Mouse (Mus musculus): ENCODE results near the gene Mylk2. TPM values are rescaled to one million over a fixed set of nuclear protein-coding genes. Genes with fewer than 3 reads are reported as not detected.

The Mylk2 gene
- polyA plus RNA-seq, 1 experiment from 2014 or later: 0.08 TPM

- peaks cover 28% of the 10 kb centered on the region for H3K4me1 ChIP-seq
- H3K4me2 ChIP-seq: no peak overlapping the region
- no peaks in the 10 kb centered on the region for H3K9me3 ChIP-seq
- H3K27ac ChIP-seq: peak overlapping the region; percentile 21
- no peaks in the 10 kb centered on the region for H3K36me3 ChIP-seq
- H3K9ac ChIP-seq: no peak overlapping the region
- H3K4me3 ChIP-seq (replicated peaks): no peak overlapping the region
- ATAC-seq (ENCODE audit: insufficient read depth, low FRiP score, low read depth): no peak
- H3K27me3 ChIP-seq (replicated peaks): 0 out of 2 replicates have a peak, but pooled peaks cover 8% of the 10 kb centered on the region
- WGBS: 18% methylated on average over 2 of the region's 2 CpGs
Measured at GRCm38 (mm10) chr2:152930276-152930675, 19.1 kb downstream of the Mylk2 start.

DNA sequence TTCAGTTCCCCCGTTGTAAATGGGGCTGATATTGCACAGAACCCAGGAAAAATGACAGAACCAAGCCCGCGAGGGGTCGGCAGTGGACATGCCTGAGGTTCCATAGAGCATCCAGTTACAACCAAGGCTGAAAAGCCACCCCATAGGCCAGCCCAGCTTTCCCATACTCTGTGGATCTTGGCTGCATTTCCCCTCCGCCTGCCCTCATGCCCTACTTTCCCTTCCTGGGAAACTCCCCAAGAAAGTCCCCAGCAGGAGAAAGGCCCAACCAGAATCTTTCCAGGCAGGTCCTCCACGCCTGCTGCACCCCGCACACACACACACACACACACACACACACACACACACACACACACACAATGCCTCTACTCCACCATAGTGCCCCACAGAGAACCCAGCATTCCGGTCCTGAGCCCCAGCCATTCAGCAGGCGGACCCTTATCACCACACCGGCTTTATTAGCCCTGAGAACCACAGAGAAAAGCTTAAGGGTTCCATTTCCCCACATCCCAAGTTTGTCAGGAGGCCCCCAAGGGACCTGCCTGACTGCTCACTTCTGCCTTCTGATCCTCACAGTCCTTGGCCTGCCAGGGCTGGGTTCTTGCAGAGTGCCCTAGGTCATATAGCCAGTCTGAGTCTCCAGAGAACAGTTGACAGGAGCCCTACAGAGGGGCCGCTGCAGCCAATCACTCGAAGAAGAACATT is 20.5 kb downstream of the Mylk2 start:
- H3K4me3 ChIP-seq (replicated peaks): no peak overlapping the region
- no peak overlapping the region for H3K27ac ChIP-seq
- 0 out of 2 replicates have a peak, but pooled peaks cover 8% of the 10 kb centered on the region for H3K27me3 ChIP-seq (replicated peaks)
- ATAC-seq (ENCODE audit: insufficient read depth, low FRiP score, low read depth): no peak
- no peaks in the 10 kb centered on the region for H3K9me3 ChIP-seq
- no peak overlapping the region for H3K9ac ChIP-seq
- H3K4me2 ChIP-seq: no peak overlapping the region
- H3K36me3 ChIP-seq: no peaks in the 10 kb centered on the region
- WGBS: 63% methylated on average over 12 of the region's 12 CpGs
- H3K4me1 ChIP-seq: peaks cover 18% of the 10 kb centered on the region; the same call in 1 of the 2 replicates

DNA sequence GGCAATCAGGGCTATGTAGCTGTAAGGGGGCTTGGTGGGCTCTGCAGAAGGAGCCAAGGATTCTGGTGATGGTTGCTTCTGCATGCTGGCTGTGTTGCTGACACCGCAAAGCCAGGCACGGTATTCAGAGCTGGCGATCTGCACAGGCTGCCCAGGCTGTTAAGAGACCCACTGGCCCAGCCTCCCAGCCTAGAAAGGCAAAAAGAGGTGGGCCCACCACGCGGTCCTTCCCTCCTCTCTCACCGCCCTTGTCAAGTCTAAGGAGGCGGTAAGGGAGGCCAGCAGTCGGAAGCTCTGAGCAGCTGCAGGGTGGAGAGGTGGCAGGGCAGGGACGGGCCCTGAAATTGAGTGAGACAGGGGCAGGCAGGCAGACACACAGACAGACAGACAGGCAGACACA is 21.9 kb downstream of the Mylk2 start, which contains the start of gene Foxs1:
Gene Foxs1, minus strand, starts transcription at position 161 of the 400 bp plus-strand sequence.
- Histone ChIP-seq H3K36me3 (no peaks in the 10 kb centered on the region), H3K4me2 (peak within 1 kb of the TSS; percentile 16; the same call in 1 of the 2 replicates), H3K9me3 (no peaks in the 10 kb centered on the region), H3K9ac (no peak within 1 kb of the TSS), H3K27ac (no peak within 1 kb of the TSS), H3K4me3 (replicated peaks) (0 out of 2 replicates have a peak within 1 kb of the TSS, but pooled peaks have one; percentile 6), H3K4me1 (peaks cover 17% of the 10 kb centered on the region; the same call in 1 of the 2 replicates), H3K27me3 (replicated peaks) (0 out of 2 replicates have a peak, but pooled peaks cover 8% of the 10 kb centered on the region)
- 0 out of 2 replicates have a peak, but pooled peaks have one; percentile 21 for ATAC-seq (ENCODE audit: insufficient read depth, low FRiP score, low read depth)
- WGBS: 22% methylated on average over 9 of the region's 9 CpGs

- H3K9me3 ChIP-seq: no peaks in the 10 kb centered on the region
- peaks cover 17% of the 10 kb centered on the region; the same call in 1 of the 2 replicates for H3K4me1 ChIP-seq
- 0 out of 2 replicates have a peak, but pooled peaks cover 8% of the 10 kb centered on the region for H3K27me3 ChIP-seq (replicated peaks)
- ATAC-seq (ENCODE audit: insufficient read depth, low FRiP score, low read depth): 0 out of 2 replicates have a peak, but pooled peaks have one; percentile 29
- no peaks in the 10 kb centered on the region for H3K36me3 ChIP-seq
- no peak overlapping the region for H3K4me2 ChIP-seq
- WGBS: 39% methylated on average over 5 of the region's 5 CpGs
- no peak overlapping the region for H3K27ac ChIP-seq
- H3K4me3 ChIP-seq (replicated peaks): no peak overlapping the region
- H3K9ac ChIP-seq: no peak overlapping the region
Measured at GRCm38 (mm10) chr2:152933614-152934013, 22.5 kb downstream of the Mylk2 start.

DNA sequence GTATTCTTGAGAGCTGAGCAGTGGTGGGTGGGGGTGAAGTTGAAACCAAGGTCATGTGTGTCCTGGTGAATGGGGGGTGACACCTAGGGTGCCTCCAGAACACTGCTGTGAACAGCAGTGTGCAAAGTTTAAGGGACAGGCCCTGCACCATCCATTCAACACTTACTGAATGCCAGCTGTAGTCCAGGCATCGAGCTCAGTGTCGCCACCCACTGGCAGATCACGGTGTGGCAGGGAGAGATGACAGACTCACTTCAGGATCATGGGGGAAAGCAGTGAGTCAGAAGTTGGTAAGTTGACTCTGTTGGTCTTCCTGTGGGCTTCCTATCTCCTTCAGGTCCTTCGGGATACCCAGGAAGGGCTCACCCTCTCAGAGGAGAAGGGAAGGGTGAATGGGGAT is 28.7 kb downstream of the Mylk2 start:
- no peak overlapping the region for H3K27ac ChIP-seq
- no peak overlapping the region for H3K4me3 ChIP-seq (replicated peaks)
- no peak overlapping the region for H3K4me2 ChIP-seq
- 13% methylated on average over 4 of the region's 4 CpGs for WGBS
- H3K36me3 ChIP-seq: no peaks in the 10 kb centered on the region
- no peak overlapping the region for H3K9ac ChIP-seq
- peaks cover 54% of the 10 kb centered on the region for H3K27me3 ChIP-seq (replicated peaks)
- no peak for ATAC-seq (ENCODE audit: insufficient read depth, low FRiP score, low read depth)
- H3K9me3 ChIP-seq: no peaks in the 10 kb centered on the region
- H3K4me1 ChIP-seq: peaks cover 12% of the 10 kb centered on the region

- no peaks in the 10 kb centered on the region for H3K36me3 ChIP-seq
- WGBS: 72% methylated on average over 6 of the region's 6 CpGs
- peaks cover 12% of the 10 kb centered on the region for H3K4me1 ChIP-seq
- ATAC-seq (ENCODE audit: insufficient read depth, low FRiP score, low read depth): no peak
- H3K27ac ChIP-seq: no peak overlapping the region
- H3K4me2 ChIP-seq: no peak overlapping the region
- H3K9me3 ChIP-seq: no peaks in the 10 kb centered on the region
- no peak overlapping the region for H3K4me3 ChIP-seq (replicated peaks)
- no peak overlapping the region for H3K9ac ChIP-seq
- H3K27me3 ChIP-seq (replicated peaks): peaks cover 63% of the 10 kb centered on the region
Measured at GRCm38 (mm10) chr2:152941106-152941505, 30.0 kb downstream of the Mylk2 start.

- no peak overlapping the region for H3K4me2 ChIP-seq
- H3K9ac ChIP-seq: no peak overlapping the region
- peaks cover 12% of the 10 kb centered on the region for H3K4me1 ChIP-seq
- no peak for ATAC-seq (ENCODE audit: insufficient read depth, low FRiP score, low read depth)
- H3K27me3 ChIP-seq (replicated peaks): peaks cover 63% of the 10 kb centered on the region
- H3K36me3 ChIP-seq: no peaks in the 10 kb centered on the region
- H3K4me3 ChIP-seq (replicated peaks): no peak overlapping the region
- no peak overlapping the region for H3K27ac ChIP-seq
- WGBS: 31% methylated on average over 7 of the region's 7 CpGs
- H3K9me3 ChIP-seq: no peaks in the 10 kb centered on the region
Measured at GRCm38 (mm10) chr2:152941776-152942175, 30.6 kb downstream of the Mylk2 start.

DNA sequence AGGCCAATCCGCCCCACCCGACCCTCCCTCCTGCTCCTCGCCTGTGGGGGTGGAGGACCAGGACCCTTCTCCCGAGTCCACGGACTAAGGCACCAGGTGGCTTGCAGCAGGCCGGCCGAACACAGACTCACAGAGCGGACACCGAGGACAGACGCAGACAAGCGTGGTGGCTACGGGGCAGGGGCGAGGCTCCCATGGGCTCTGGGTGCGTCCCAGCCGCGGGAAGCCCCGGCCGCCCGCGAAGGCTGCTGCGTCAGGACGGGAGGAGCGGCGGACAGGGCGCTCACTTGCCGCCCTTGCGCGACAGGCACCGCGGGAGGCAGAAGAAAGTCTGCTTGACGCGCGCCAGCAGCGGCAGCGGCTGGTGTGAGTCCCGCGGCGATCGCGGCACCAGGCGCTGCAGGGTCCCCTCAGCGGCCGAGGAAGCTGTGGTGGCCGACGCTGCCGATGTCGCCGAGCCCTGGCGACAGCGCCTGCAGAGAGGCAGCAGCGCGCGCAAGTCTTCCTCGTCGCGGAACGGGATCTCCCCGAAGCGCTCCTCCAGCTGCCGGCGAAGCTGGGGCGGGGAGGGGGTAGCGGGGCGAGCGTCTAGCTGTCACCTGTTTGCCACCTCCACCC is 31.9 kb downstream of the Mylk2 start:
- H3K27me3 ChIP-seq (replicated peaks): peaks cover 63% of the 10 kb centered on the region

DNA sequence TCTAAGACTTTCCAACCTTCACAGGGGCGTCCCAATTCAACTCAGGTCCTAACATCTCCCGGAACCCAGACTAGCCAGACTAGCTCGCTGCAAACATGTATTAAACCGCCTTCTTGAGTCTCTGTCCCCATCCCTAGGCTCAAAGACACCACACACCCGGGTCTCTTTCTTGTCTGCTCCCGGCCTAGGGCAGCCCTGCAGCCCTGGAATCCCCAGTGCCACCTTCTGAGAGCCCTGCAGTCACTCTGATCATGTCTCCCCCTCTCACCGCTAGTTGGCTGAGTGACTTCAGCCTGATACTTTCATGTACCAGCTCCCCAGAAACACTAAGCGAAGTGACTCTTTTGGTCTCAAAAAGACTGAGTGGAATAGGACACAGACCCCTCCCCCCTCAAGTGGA is 32.4 kb downstream of the Mylk2 start:
- 9% methylated on average over 8 of the region's 8 CpGs for WGBS
- Histone ChIP-seq H3K9me3 (no peaks in the 10 kb centered on the region), H3K9ac (no peak overlapping the region), H3K27me3 (replicated peaks) (peaks cover 66% of the 10 kb centered on the region), H3K4me2 (peak overlapping the region; percentile 88), H3K27ac (no peak overlapping the region), H3K4me1 (peaks cover 12% of the 10 kb centered on the region), H3K36me3 (no peaks in the 10 kb centered on the region), H3K4me3 (replicated peaks) (peak overlapping the region; percentile 40)
- ATAC-seq (ENCODE audit: insufficient read depth, low FRiP score, low read depth): no peak

More for the DNA sequence above, 31.9 kb downstream of the Mylk2 start:
- H3K36me3 ChIP-seq: no peaks in the 10 kb centered on the region
- H3K4me2 ChIP-seq: peak overlapping the region; percentile 88
- peak overlapping the region; percentile 40 for H3K4me3 ChIP-seq (replicated peaks)
- H3K9me3 ChIP-seq: no peaks in the 10 kb centered on the region
- no peak overlapping the region for H3K27ac ChIP-seq
- 0 out of 2 replicates have a peak overlapping the region, but pooled peaks have one; percentile 4 for H3K9ac ChIP-seq
- H3K4me1 ChIP-seq: peaks cover 12% of the 10 kb centered on the region
- no peak for ATAC-seq (ENCODE audit: insufficient read depth, low FRiP score, low read depth)
- WGBS: under 1% methylated on average over 65 of the region's 65 CpGs

DNA sequence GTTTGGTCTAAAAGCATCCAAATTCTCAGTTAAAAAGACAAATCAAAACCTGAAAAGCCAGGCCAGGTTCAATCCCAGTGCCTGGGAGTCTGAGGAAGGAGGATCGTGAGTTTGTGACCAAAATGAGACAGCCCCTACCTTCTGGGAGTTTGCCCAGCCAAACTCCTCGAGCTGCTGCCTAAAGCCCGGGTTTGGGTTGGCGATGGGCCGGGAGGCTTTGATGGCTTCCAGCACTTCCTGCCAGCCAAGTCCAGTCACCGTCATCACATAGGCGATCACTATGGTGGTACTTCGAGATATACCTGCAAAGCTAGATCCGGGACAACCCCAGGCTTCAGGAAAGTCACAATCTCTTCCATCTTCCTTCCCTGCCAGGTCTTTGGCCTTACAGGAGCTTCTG is 32.9 kb downstream of the Mylk2 start:
- Histone ChIP-seq H3K4me3 (replicated peaks) (no peak overlapping the region), H3K9ac (no peak overlapping the region), H3K27ac (no peak overlapping the region), H3K27me3 (replicated peaks) (peaks cover 70% of the 10 kb centered on the region), H3K4me2 (no peak overlapping the region), H3K36me3 (no peaks in the 10 kb centered on the region), H3K4me1 (peaks cover 12% of the 10 kb centered on the region), H3K9me3 (no peaks in the 10 kb centered on the region)
- WGBS: 54% methylated on average over 9 of the region's 9 CpGs
- no peak for ATAC-seq (ENCODE audit: insufficient read depth, low FRiP score, low read depth)

DNA sequence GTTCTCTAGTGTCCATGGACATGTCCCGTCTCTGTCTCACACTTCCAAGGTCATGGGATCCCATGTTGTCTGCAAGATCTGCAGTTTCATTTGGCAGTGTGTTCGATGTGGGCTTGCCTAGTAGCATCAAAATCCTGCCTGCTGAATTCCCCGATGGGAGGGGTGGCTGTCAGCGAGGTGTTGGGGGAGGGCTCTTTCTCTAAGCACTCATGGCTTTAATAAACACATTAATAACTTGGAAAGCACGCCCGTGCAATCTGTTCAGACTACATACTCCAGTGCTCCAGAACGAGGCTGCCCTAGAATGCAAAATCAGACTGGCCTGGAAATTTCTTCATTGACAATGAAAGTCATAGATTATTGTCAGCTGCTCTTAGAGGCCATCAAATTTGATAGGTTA is 35.9 kb downstream of the Mylk2 start:
- Histone ChIP-seq H3K27me3 (replicated peaks) (peaks cover 73% of the 10 kb centered on the region), H3K9ac (no peak overlapping the region), H3K9me3 (no peaks in the 10 kb centered on the region), H3K36me3 (no peaks in the 10 kb centered on the region), H3K4me3 (replicated peaks) (no peak overlapping the region), H3K27ac (no peak overlapping the region), H3K4me2 (no peak overlapping the region), H3K4me1 (peaks cover 17% of the 10 kb centered on the region)
- ATAC-seq (ENCODE audit: insufficient read depth, low FRiP score, low read depth): no peak
- WGBS: 32% methylated on average over 7 of the region's 7 CpGs

DNA sequence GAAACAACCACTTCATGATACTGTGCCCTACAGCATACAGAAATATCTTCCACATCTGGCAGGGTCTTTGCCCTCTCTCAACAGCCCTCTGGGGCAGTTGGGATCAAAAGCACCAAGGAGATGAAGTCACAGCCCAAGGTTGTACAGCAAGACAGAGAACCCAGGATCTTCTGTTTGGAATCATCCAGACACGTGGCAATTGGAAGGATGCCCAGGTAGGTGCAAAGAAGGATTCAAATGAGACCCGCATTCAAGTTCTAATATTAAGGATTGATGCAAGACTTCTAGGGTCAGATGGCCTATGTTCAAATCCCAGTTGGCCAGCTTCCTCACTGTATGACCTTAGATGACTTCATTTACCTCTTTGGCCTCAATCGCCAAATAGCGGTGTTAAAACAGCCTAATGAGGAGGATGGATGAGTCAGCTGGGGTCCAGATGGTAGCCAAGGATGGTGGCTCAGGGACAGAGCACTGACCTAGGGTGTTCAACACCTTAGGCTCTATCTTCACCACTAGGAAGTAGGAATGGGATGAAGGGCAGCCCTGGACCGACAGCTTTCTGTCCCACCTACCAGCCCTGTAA is 37.4 kb downstream of the Mylk2 start:
- Histone ChIP-seq H3K4me1 (peaks cover 7% of the 10 kb centered on the region; the same call in 1 of the 2 replicates), H3K27ac (no peak overlapping the region), H3K4me2 (no peak overlapping the region), H3K9ac (no peak overlapping the region), H3K4me3 (replicated peaks) (no peak overlapping the region), H3K27me3 (replicated peaks) (peaks cover 67% of the 10 kb centered on the region), H3K9me3 (no peaks in the 10 kb centered on the region), H3K36me3 (no peaks in the 10 kb centered on the region)
- WGBS: 86% methylated on average over 5 of the region's 5 CpGs
- ATAC-seq (ENCODE audit: insufficient read depth, low FRiP score, low read depth): no peak
